Mouse (Mus musculus) myocyte (in vitro differentiated cells): ENCODE measurements around the gene Gm11032.

Experiments used
- CEBPB ChIP-seq: IDR thresholded peaks from 2 replicates; pipeline ENCODE4 v1.6.1; 2011; ENCODE audit warnings: mild to moderate bottlenecking, moderate library complexity; ENCODE audit not compliant: poor library complexity, insufficient read depth, severe bottlenecking
- E2F4 ChIP-seq: IDR thresholded peaks from one replicate; pipeline ENCODE4 v1.6.1; 2011; ENCODE audit warnings: mild to moderate bottlenecking, control low read depth, moderate library complexity; ENCODE audit not compliant: insufficient read depth
- MYOD1 ChIP-seq, 3 experiments: IDR thresholded peaks; one replicate each; pipeline ENCODE4 v1.6.1; 2011; ENCODE audit warnings: control low read depth in 2 of 3, low read depth in 2 of 3, mild to moderate bottlenecking in 2 of 3, moderate library complexity in 1 of 3; ENCODE audit not compliant: insufficient read length in 2 of 3, control insufficient read depth in 1 of 3
- MYOG ChIP-seq, 3 experiments: IDR thresholded peaks; one replicate each; pipeline ENCODE4 v1.6.1; 2011; ENCODE audit warnings: control low read depth in 2 of 3, low read depth in 2 of 3, mild to moderate bottlenecking in 2 of 3; ENCODE audit not compliant: insufficient read length in 2 of 3, control insufficient read depth in 1 of 3, insufficient read depth in 1 of 3
- POLR2A ChIP-seq: IDR thresholded peaks from one replicate; pipeline ENCODE4 v1.6.1; 2011; ENCODE audit warnings: low read depth, mild to moderate bottlenecking, control low read depth, moderate library complexity; ENCODE audit not compliant: insufficient read length
- POLR2AphosphoS2 ChIP-seq: IDR thresholded peaks from one replicate; pipeline ENCODE4 v1.6.1; 2011; ENCODE audit warnings: low read depth, control low read depth; ENCODE audit not compliant: insufficient read length
- REST ChIP-seq: IDR thresholded peaks from one replicate; pipeline ENCODE4 v1.6.1; 2011; ENCODE audit warnings: mild to moderate bottlenecking, control low read depth, moderate library complexity; ENCODE audit not compliant: insufficient read depth, insufficient read length
- USF1 ChIP-seq: IDR thresholded peaks from one replicate; pipeline ENCODE4 v1.6.1; 2011; ENCODE audit warnings: low read depth, mild to moderate bottlenecking, control low read depth, moderate library complexity

GRCm38 (mm10) chr11:4601890-4602289 is 18.0 kb upstream of the Gm11032 start:
- TF ChIP-seq USF1 (no peak), REST (no peak), POLR2A (no peak), CEBPB (no peak), MYOG (IDR thresholded peaks at IDR 0.05; ENCODE audit: control insufficient read depth in 1 of 3, insufficient read depth in 1 of 3, insufficient read length in 2 of 3, low read depth in 2 of 3) (no peak), POLR2AphosphoS2 (no peak), MYOD1 (IDR thresholded peaks at IDR 0.05; ENCODE audit: control insufficient read depth in 1 of 3, insufficient read length in 2 of 3, low read depth in 2 of 3) (no peak), E2F4 (no peak)
